Mouse (Mus musculus) right cerebral cortex, postnatal 14 days (tissue): ENCODE data around the gene Slc41a3.

ENCODE experiments used
- DNase-seq: peaks from one replicate; pipeline ENCODE4 v3.0.0; 2022

Slc41a3 gene

DNA sequence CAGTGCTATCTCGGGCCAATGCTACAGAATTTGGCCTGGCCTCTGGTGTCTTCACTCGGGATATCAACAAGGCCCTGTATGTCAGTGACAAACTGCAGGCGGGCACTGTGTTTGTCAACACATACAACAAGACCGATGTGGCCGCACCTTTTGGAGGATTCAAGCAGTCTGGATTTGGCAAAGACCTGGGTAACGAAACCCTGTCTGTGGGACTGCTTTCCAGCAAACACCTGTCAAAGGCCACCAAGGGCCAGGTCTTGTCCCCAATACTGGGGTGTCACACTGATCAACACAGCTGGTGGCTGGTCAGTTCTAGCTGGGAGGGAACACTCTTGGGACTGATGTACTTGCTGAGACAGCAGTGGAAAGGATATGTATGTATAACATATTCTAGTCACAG lies 6.3 kb upstream of the Slc41a3 start:
- DNase-seq, result no peak

- no peak for DNase-seq
Observed at GRCm38 (mm10) chr6:90600351-90600750, 4.2 kb upstream of the Slc41a3 start.

DNA sequence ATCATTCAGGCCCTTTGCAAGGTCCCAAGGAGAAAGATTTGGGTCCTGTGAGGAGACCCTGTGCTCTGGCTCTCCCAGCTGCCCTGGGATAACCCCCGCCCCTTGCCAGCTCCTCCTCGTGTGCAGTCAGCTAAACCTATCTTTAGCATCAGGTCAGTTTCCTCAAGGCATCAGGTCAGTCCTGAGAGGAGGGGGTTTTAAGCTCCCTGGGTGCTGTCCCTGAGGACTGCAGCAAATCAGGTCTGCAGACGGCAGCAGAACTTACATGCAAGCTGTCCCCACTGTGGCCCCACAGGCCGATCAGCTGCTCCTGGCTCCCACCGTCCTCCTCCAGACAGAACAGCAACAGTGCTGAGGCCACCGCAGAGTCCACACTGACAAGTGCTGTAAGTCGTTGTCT lies 2.8 kb upstream of the Slc41a3 start:
- DNase-seq, result no peak

- no peak for DNase-seq
Observed at GRCm38 (mm10) chr6:90602304-90602703, 2.2 kb upstream of the Slc41a3 start.

- no peak for DNase-seq
Observed at GRCm38 (mm10) chr6:90603126-90603525, 1.4 kb upstream of the Slc41a3 start.

DNA sequence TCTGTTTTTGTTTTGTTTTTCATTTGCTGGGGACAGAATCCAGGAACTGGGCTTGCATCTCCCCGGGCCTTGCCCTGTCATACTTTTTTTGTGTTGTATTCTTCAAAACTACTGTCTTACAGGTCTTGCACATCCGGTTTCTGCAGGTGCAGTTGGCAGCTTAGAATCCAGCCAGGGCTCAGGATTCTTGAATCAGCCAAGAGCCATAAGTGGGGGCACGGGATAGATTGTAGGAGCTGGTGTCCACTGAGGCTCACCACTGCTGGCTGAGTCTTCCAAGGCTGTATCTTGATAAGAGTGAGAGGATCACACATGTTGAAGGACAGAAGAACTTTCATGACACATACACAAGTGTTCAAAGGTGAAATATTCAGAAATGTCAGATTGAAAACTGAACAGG lies 395 bp upstream of the Slc41a3 start:
- DNase-seq, result no peak

DNA sequence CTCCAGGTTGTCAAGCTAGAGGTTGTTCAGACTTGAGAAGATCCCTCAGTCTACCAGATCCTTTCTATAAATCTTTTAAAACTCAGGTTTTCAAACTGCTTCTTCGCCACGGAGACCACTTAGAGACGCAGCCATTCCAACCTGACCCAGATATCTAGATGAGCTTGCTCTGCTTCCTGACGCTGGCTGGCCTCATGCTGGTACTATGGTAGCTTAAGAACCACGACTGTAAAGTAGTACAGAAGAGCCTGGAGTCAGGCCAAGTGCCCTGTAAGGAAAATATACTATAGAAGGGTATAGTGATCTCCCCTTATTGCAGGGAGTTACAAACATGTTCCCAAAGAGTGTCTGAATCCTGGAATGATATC lies 757 bp downstream of the Slc41a3 start:
- no peak for DNase-seq

GRCm38 (mm10) chr6:90606538-90606937 lies 2.0 kb downstream of the Slc41a3 start:
- peak; percentile 62 for DNase-seq

DNA sequence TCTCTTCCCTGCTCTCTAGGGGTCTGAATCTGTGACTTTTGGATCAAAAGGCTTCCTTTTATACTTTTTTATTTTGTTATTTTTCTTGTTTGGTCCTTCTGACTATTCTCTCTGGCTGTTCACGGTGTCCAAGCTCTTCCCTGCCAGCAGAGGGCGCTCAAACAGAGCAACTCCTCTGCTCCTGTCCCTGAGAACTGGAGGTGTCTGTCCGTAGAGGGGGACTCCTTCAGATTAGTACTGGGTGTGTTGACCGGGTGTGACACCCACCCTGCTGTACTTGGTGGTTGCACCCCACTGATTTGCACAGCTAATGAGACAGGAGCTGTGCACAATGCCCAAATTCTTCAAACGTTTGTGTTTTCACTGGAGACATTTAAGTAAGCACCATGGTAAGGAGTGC lies 2.7 kb downstream of the Slc41a3 start:
- peak; percentile 70 for DNase-seq

DNA sequence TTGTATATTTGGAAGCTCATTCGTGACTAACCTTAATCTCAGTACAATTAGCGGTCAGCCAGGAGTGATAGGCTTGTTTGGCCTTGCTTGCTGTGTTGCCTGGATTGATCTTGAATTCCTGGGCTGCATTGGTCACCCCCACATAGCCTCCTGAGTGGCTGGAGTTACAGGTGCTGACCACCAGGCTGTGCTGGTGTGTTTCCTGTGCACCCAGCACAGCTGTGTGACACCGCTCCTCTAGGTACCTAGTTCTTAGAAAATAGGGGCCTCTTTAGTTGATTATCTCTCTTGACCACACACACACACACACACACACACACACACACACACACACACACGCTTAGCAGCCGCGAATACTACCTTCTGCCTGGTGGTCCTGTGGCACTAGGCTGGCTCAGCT lies 3.7 kb downstream of the Slc41a3 start:
- DNase-seq, result no peak

GRCm38 (mm10) chr6:90610248-90610647 lies 5.7 kb downstream of the Slc41a3 start:
- no peak for DNase-seq

DNA sequence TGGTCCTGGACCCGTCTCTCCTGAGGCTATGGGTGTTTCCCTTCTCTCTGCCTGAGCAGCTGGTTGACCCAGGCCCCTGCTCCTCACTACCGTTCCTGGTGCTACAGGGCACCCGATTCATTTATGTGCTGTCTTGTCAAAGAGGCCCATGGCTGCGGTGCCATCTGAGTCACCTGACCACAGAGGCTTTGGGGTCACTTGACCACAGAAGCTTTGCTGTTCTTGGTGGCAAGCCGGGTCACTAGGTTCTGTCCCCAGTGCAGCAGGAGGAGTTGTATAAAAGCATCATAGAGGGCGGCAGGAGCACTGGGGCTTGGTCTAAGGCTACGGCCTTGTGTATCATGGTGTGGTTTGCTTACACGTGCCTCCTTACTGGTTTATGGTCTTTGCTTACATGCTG lies 8.8 kb downstream of the Slc41a3 start:
- DNase-seq, result no peak

DNA sequence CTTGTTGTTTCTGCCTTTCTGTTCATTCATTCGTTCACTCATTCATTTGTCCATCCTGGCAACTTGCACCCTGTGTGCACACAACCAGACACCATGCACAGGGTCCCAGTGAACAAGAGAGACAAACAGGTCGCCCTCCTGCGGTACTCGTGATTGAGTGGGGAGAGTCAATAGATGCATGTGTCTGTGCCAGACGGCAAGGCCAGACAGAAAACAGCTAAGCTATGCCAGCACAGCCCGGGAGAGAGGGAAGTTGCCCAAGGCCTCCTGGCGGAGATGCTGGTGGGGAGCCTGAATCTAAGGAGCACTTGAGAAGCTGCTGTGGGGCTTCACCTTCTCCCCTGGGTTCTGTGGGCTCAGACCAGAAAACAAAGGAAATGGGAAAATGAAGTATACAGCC lies 10.8 kb downstream of the Slc41a3 start:
- no peak for DNase-seq

DNA sequence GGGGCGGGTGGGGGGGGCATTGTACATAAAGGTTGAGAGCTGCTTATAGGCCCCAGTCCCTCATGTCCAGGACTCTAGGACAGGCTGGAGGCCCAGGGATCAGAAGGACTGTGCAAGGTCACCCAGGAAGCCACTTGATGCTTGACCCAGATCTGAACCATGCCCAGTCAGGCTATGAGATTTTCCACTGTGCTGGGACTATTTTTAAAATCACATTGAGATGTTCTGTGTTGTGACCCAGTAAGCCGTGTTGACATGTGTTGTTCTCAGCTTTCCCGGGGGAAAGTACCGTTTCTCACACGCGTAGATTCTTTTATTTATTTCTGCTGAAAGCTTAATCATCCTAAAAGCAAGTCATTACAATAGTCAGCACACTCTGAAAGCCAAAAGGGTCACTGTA lies 11.5 kb downstream of the Slc41a3 start:
- no peak for DNase-seq

DNA sequence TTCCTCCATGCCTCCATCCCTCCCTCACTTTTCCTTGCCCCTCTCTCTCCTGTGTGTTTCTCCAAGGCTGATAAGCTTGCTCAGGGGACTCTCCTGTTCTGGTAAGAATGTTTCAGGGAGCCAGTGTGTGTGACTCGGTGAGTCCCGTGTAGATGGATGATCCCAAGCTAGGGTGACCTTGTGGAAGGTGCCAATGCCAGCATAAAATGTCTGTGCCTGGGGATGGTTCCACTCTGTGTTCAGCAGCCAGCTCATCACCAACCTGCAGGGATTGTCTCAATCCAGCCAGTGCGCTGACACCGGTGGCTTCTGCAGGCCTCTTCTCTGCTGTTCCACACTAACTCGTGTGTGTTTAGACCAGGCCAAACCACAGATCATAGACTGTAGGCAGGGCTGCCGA lies 12.0 kb downstream of the Slc41a3 start:
- no peak for DNase-seq

DNA sequence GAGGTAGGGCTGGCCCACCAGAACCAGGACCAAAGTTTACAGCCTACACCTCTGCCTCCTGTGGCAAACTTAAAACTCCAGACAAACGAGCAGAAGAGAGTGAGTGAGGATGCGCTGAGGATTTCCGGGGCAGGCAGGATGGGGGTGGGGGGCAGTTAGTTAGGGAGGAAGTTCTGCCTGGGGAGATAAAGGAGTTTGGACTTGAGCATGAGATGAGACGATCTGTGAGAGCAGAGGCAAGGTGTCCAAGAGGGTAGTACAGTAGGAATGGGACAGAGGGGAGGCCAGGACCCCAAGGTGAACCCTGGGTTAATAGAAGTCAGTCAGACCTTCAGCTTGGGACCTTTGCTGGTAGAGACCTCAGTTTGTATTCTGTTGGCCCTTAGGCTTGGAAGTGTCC lies 13.7 kb downstream of the Slc41a3 start:
- no peak for DNase-seq

- DNase-seq, result peak; percentile 27
Observed at GRCm38 (mm10) chr6:90618821-90619636, 14.5 kb downstream of the Slc41a3 start.

GRCm38 (mm10) chr6:90619936-90620335 lies 15.4 kb downstream of the Slc41a3 start:
- no peak for DNase-seq

DNA sequence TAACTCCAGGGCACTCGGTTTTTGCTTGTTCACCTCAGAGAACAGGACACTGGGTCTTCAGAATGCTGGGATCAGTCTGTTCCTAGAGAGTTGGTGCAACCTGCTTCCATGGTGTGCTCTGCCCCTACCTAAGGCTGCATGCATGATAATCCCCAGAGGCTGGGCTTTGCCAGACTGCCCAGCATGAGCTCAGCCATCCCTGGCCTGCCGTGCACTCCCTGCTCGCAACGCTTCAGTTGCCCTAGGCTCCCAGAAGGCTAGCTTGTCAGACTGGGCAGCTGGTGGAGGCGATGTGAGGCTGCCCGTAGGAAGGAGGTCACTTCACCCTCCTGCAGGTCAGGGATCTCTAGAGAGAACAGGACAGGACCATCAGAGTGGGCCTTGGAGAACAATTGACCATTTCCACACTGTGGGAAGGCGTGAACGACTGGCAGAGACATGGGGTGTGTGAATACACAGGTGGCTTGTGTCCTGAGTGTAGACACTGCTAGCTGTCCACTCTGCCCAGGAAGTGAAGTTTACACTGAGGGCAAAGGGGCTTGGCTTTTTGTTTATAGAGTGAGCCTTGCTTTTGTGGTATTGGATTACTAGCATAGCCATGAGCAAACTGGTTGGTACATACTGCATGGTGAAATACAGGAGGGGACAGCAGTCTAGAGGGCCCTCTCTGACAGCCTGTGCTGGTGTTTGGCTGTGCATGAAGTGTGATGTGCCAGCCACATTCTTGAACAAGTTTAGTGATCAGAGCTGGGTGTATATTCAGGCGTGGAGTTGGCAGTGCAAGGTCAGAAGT lies 16.5 kb downstream of the Slc41a3 start:
- no peak for DNase-seq

- no peak for DNase-seq
Observed at GRCm38 (mm10) chr6:90621584-90621890, 17.0 kb downstream of the Slc41a3 start.

DNA sequence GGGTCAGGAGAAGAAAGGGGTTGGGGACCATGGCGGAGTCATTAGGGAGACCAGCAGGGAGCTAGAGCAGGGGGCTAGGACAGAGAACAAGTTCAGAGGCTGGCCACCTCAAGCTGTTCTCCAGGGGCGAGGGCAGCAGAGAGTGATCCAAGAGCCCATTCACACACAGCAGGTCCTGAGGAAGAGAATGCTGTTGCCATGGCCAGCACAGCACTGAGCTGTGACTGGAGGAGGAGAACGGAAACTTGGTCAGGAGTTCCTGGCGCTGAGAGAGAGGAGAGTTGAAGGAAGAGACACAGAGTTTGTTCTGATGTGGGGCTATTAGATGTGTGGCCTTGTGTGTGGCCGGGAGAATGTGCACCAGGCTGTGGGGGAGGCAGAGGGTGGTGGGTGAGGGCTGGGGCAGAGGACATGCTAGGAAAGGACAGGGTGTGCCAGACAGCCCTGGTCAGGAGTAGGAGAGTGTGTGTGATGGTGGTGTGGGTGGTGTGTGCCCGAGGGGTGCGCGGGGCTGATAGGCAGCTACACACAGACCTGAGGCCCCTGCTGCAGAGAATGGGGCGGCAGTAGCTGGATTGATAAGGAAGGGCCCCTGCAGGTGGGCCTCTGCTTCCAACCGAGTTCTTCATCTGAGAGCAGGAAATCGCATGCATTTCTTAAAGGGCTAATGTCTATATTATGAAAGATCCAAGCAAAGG lies 18.4 kb downstream of the Slc41a3 start:
- DNase-seq, result no peak

DNA sequence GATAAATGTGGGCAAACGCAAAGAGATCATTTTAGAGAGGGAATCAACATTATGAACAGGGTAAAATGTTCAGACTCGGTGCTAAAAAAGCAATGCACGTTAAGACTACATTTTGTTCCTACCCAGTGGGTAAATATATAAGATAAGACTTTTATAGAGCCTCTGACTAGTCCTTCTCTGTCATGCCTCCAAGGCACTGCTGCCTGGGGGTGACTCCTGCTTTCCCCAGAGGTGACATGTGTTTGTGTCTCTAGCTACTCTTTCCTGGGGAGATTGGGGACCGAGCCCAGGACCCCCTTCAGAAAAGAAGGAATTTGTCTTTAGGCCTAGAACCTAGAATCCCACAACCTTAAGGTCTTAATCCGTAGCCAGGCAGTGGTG lies 18.9 kb downstream of the Slc41a3 start:
- DNase-seq, result no peak

GRCm38 (mm10) chr6:90624184-90624583 lies 19.7 kb downstream of the Slc41a3 start:
- no peak for DNase-seq

DNA sequence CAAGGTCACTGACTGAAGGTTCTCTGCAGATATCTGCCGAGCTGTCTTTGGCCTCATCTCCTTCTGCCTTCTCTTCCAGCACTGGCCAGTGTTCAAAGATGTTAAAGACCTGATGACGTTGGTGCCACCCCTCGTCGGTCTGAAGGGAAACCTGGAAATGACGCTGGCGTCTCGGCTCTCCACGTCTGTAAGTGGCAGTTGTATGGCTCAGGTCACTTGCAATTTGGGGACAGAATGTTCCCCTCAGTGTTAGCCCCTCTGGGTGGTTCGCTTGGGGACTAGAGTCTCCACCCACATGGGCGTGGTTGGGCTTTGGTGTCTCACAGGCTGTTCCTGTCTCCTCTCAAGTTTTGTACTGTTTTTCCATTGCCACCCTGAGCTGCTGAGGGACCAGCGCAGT lies 20.2 kb downstream of the Slc41a3 start:
- no peak for DNase-seq
